Mouse (Mus musculus): ENCODE results near the gene Pax7.

DNA sequence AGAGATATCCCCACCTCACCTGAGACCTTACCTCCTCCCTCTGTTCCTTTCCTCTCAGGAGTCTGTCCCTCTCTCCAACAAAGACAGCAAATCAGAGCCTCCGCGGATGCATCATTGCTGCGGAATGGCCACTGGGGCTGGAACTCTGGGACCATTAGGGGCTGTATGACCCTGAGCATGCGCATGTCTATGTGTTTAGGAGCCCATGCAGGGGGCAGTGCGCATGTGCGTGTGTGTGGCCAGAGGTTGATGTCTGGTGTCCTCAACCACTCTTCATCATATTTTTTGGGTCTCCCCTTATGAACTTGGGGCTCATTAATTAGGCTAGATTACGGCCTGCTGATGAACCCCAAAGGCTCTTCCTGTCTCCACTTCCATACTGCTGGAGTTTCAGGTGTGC, 9.6 kb upstream of the Pax7 start:
- TF ChIP-seq CTCF (IDR thresholded peaks at IDR 0.05; ENCODE audit: extremely low read depth, insufficient read length, insufficient replicate concordance, low read depth, low read length) (no peak), POLR2A (IDR thresholded peaks at IDR 0.05; ENCODE audit: low read depth, low read length) (no peak)
